17 mouse cellular contexts compared by ENCODE assay signal in genomic region chr10:80523299-80523698, GRCm38 (mm10). TPM values are rescaled to one million over a fixed set of nuclear protein-coding genes. Genes with fewer than 3 reads are reported as not detected.
A peak's percentile ranks its signal among the peaks of the same experiment; 100 is the strongest.
DNase-seq lines count a peak whose midpoint lies in the region; ATAC-seq and TF ChIP-seq lines count a peak whose summit lies in the region.
"Had no signal": no experiment of that assay in that cellular context is flagged by ENCODE, and none has a peak within 500 bp of the region (broad histone marks: within the 10 kb centered on the region; RNA-seq: fewer than 3 reads in every experiment).

No protein-coding gene starts in this region.

- H3K36me3 ChIP-seq in heart, adult 2 months (ENCODE audit: control insufficient read depth, insufficient read depth, low read length) = no peaks in the 10 kb centered on the region
- no peaks in the 10 kb centered on the region for H3K36me3 ChIP-seq in midbrain, postnatal 0 days (ENCODE audit: insufficient read depth, low read length)
- no peaks in the 10 kb centered on the region for H3K36me3 ChIP-seq in midbrain, embryonic 16.5 days (ENCODE audit: control insufficient read depth, insufficient read depth, low read length)
- no peaks in the 10 kb centered on the region for H3K36me3 ChIP-seq in hindbrain, embryonic 10.5 days
- H3K36me3 ChIP-seq: embryonic facial prominence, embryonic 12.5 days had no signal

- no peak overlapping the region for H3K4me2 ChIP-seq in midbrain, postnatal 0 days (ENCODE audit: low read depth, low read length, poor library complexity, severe bottlenecking)
- H3K4me2 ChIP-seq in midbrain, embryonic 16.5 days (ENCODE audit: low read length) = no peak overlapping the region
- H3K4me2 ChIP-seq: embryonic facial prominence, embryonic 12.5 days had no signal

- no peak for DNase-seq in heart, adult 2 months
- no peak for DNase-seq in heart, postnatal 14 days
- DNase-seq in midbrain, postnatal 0 days (ENCODE audit: low spot score) = no peak
- peak; percentile 69 for DNase-seq in ZHBTc4 (ENCODE audit: low read depth, low spot score)
- peak; percentile 24 to 37 for DNase-seq in natural killer cell, adult 2 months (ENCODE audit: low spot score in 2 of 2)
- no peak for DNase-seq in hindbrain, embryonic 10.5 days (ENCODE audit: low spot score)
- no peak for DNase-seq in spleen, adult 12 weeks (ENCODE audit: low spot score)
- DNase-seq: cerebellum, postnatal 10 days; left cerebral cortex, postnatal 4 days; lung, postnatal 14 days; right cerebral cortex, postnatal 4 days had no signal

- H3K9ac ChIP-seq in heart, adult 2 months (ENCODE audit: low read depth, low read length) = no peak overlapping the region
- H3K9ac ChIP-seq in midbrain, postnatal 0 days (replicated peaks; ENCODE audit: low read length, poor library complexity, severe bottlenecking) = no peak overlapping the region
- H3K9ac ChIP-seq in midbrain, embryonic 16.5 days (ENCODE audit: low read depth, low read length) = no peak overlapping the region
- H3K9ac ChIP-seq: embryonic facial prominence, embryonic 12.5 days had no signal

- no peak overlapping the region for H3K27ac ChIP-seq in heart, adult 2 months
- no peak overlapping the region for H3K27ac ChIP-seq in midbrain, postnatal 0 days (ENCODE audit: low read depth, low read length)
- no peak overlapping the region for H3K27ac ChIP-seq in midbrain, embryonic 16.5 days (ENCODE audit: low read length)
- H3K27ac ChIP-seq in hindbrain, embryonic 10.5 days = no peak overlapping the region
- H3K27ac ChIP-seq: embryonic facial prominence, embryonic 12.5 days had no signal

- H3K27me3 ChIP-seq in heart, adult 2 months (ENCODE audit: control insufficient read depth, insufficient read depth, low read length) = no peaks in the 10 kb centered on the region
- H3K27me3 ChIP-seq in midbrain, postnatal 0 days (ENCODE audit: insufficient read depth, low read length) = no peaks in the 10 kb centered on the region
- no peaks in the 10 kb centered on the region for H3K27me3 ChIP-seq in midbrain, embryonic 16.5 days (ENCODE audit: control insufficient read depth, insufficient read depth, low read depth, low read length)
- 0 out of 2 replicates have a peak, but pooled peaks cover 11% of the 10 kb centered on the region for H3K27me3 ChIP-seq in hindbrain, embryonic 10.5 days (ENCODE audit: insufficient read depth, poor library complexity, severe bottlenecking)

- intact Hi-C loops in heart, adult 2 months (cut with DNase I) = no loop called here
- intact Hi-C loops in heart, postnatal 14 days (cut with DNase I) = no loop called here

- TF ChIP-seq EP300 in heart, adult 2 months (IDR thresholded peaks at IDR 0.05; ENCODE audit: insufficient read depth, low read depth, low read length) = no peak

- no peaks in the 10 kb centered on the region for H3K4me1 ChIP-seq in heart, adult 2 months (ENCODE audit: control insufficient read depth, insufficient read depth, low read length)
- H3K4me1 ChIP-seq in midbrain, postnatal 0 days (ENCODE audit: insufficient read depth, low read length) = no peaks in the 10 kb centered on the region
- no peaks in the 10 kb centered on the region for H3K4me1 ChIP-seq in midbrain, embryonic 16.5 days (ENCODE audit: control insufficient read depth, insufficient read depth, low read length)
- peaks cover 10% of the 10 kb centered on the region for H3K4me1 ChIP-seq in hindbrain, embryonic 10.5 days (replicated peaks)
- H3K4me1 ChIP-seq: embryonic facial prominence, embryonic 12.5 days had no signal

- no peaks in the 10 kb centered on the region for H3K79me2 ChIP-seq in heart, adult 2 months (replicated peaks; ENCODE audit: control insufficient read depth, insufficient read depth, low read length)

- TF ChIP-seq CTCF in heart, adult 2 months (IDR thresholded peaks at IDR 0.05) = peak; percentile 46
- TF ChIP-seq CTCF in midbrain, postnatal 0 days (IDR thresholded peaks at IDR 0.05) = peak; percentile 32; the same call in 1 of the 2 replicates

- H3K4me3 ChIP-seq in heart, adult 2 months = no peak overlapping the region
- H3K4me3 ChIP-seq in midbrain, postnatal 0 days (ENCODE audit: low read depth, low read length) = no peak overlapping the region
- no peak overlapping the region for H3K4me3 ChIP-seq in midbrain, embryonic 16.5 days (ENCODE audit: low read depth, low read length)
- no peak overlapping the region for H3K4me3 ChIP-seq in hindbrain, embryonic 10.5 days
- H3K4me3 ChIP-seq: embryonic facial prominence, embryonic 12.5 days had no signal

- no peak for TF ChIP-seq POLR2A in heart, adult 2 months (IDR thresholded peaks at IDR 0.05; ENCODE audit: insufficient read depth, low read depth, low read length)

- H3K9me3 ChIP-seq in midbrain, postnatal 0 days (ENCODE audit: low read length) = no peaks in the 10 kb centered on the region
- no peaks in the 10 kb centered on the region for H3K9me3 ChIP-seq in midbrain, embryonic 16.5 days (replicated peaks; ENCODE audit: control insufficient read depth, low read length, poor library complexity, severe bottlenecking)
- no peaks in the 10 kb centered on the region for H3K9me3 ChIP-seq in hindbrain, embryonic 10.5 days

- ATAC-seq in midbrain, postnatal 0 days (ENCODE audit: low FRiP score) = no peak
- ATAC-seq in midbrain, embryonic 16.5 days = no peak
- ATAC-seq: forebrain, embryonic 14.5 days; inflammation-experienced regulatory T-cells, adult 6 months had no signal

- 92% methylated on average over 7 of the region's 7 CpGs for WGBS in heart, adult 2 months
- 94% methylated on average over 7 of the region's 7 CpGs for WGBS in midbrain, postnatal 0 days
- WGBS in midbrain, embryonic 16.5 days = 93% methylated on average over 7 of the region's 7 CpGs
- WGBS in hindbrain, embryonic 10.5 days = 90% methylated on average over 7 of the region's 7 CpGs

RNA-seq across cellular contexts. Expression of gene Atp8b3, which starts 15.6 kb away (rescaled TPM):
- not detected for total RNA-seq in heart, adult 2 months (2021)
- polyA plus RNA-seq in heart, adult 2 months (2012; rRNA removed) = 0.39 and 0.50 TPM in 2 replicates
- total RNA-seq in heart, postnatal 14 days (2021) = not detected
- 0.71 and 0.93 TPM in 2 replicates for total RNA-seq in midbrain, postnatal 0 days (2014; rRNA removed)
- polyA plus RNA-seq in midbrain, postnatal 0 days (2015; fragmentation: Nextera tagmentation; extraction: Ambion mirVana) = 0.90 and 1.1 TPM in 2 replicates
- 1.1 and 1.4 TPM in 2 replicates for polyA plus RNA-seq in midbrain, embryonic 16.5 days (2015; fragmentation: Nextera tagmentation; extraction: Ambion mirVana)
- polyA plus RNA-seq in hindbrain, embryonic 10.5 days (2016; fragmentation: Nextera tagmentation; extraction: Ambion mirVana) = 0.56 and 0.90 TPM in 2 replicates
- polyA plus RNA-seq: inflammation-experienced regulatory T-cells, adult 6 months had no signal

RNA-seq across cellular contexts. Expression of gene Onecut3, which starts 28.7 kb away (rescaled TPM):
- under 1 TPM in 1 of 2 experiments, not detected in 1; 0.05 TPM for total RNA-seq in heart, adult 2 months (2021)
- 0.06 and 0.09 TPM in 2 replicates for polyA plus RNA-seq in heart, adult 2 months (2012; rRNA removed)
- total RNA-seq in heart, postnatal 14 days (2021) = not detected
- total RNA-seq in midbrain, postnatal 0 days (2014; rRNA removed) = 2.8 and 3.1 TPM in 2 replicates
- polyA plus RNA-seq in midbrain, postnatal 0 days (2015; fragmentation: Nextera tagmentation; extraction: Ambion mirVana) = 0.69 and 0.89 TPM in 2 replicates
- polyA plus RNA-seq in midbrain, embryonic 16.5 days (2015; fragmentation: Nextera tagmentation; extraction: Ambion mirVana) = 1.2 and 1.6 TPM in 2 replicates
- 1.1 and 2.0 TPM in 2 replicates for polyA plus RNA-seq in hindbrain, embryonic 10.5 days (2016; fragmentation: Nextera tagmentation; extraction: Ambion mirVana)
- total RNA-seq: gastrocnemius, postnatal 4 days had no signal
- polyA plus RNA-seq: heart, embryonic 16.5 days; inflammation-experienced regulatory T-cells, adult 6 months had no signal

RNA-seq across cellular contexts. Expression of gene Rexo1, which starts 38.1 kb away (rescaled TPM):
- total RNA-seq in heart, adult 2 months (2021) = 10 to 100 TPM; 11.6 to 12.3 TPM
- 19.5 and 19.8 TPM in 2 replicates for polyA plus RNA-seq in heart, adult 2 months (2012; rRNA removed)
- total RNA-seq in heart, postnatal 14 days (2021) = 10 to 100 TPM; 14.2 to 18.1 TPM
- total RNA-seq in midbrain, postnatal 0 days (2014; rRNA removed) = 34.2 and 52.6 TPM in 2 replicates
- polyA plus RNA-seq in midbrain, postnatal 0 days (2015; fragmentation: Nextera tagmentation; extraction: Ambion mirVana) = 26.1 and 29.8 TPM in 2 replicates
- polyA plus RNA-seq in midbrain, embryonic 16.5 days (2015; fragmentation: Nextera tagmentation; extraction: Ambion mirVana) = 26.9 and 27.6 TPM in 2 replicates
- 33.3 and 38.5 TPM in 2 replicates for polyA plus RNA-seq in hindbrain, embryonic 10.5 days (2016; fragmentation: Nextera tagmentation; extraction: Ambion mirVana)

RNA-seq across cellular contexts. Expression of gene Klf16, which starts 53.8 kb away (rescaled TPM):
- total RNA-seq in heart, adult 2 months (2021) = 1 to 10 TPM; 4.0 to 4.4 TPM
- polyA plus RNA-seq in heart, adult 2 months (2012; rRNA removed) = 3.6 and 5.5 TPM in 2 replicates
- total RNA-seq in heart, postnatal 14 days (2021) = 1 to 10 TPM; 4.5 to 4.7 TPM
- 13.7 and 18.1 TPM in 2 replicates for total RNA-seq in midbrain, postnatal 0 days (2014; rRNA removed)
- 7.7 and 8.3 TPM in 2 replicates for polyA plus RNA-seq in midbrain, postnatal 0 days (2015; fragmentation: Nextera tagmentation; extraction: Ambion mirVana)
- polyA plus RNA-seq in midbrain, embryonic 16.5 days (2015; fragmentation: Nextera tagmentation; extraction: Ambion mirVana) = 4.9 and 5.5 TPM in 2 replicates
- polyA plus RNA-seq in hindbrain, embryonic 10.5 days (2016; fragmentation: Nextera tagmentation; extraction: Ambion mirVana) = 6.9 and 7.3 TPM in 2 replicates

Comparison
In these comparisons a context has a peak if more than half of its experiments do, and no peak if none do; other contexts are left out.
1. DNase-seq: peak in ZHBTc4 (single experiment) and natural killer cell, adult 2 months (2 of 2); none in heart, adult 2 months (0 of 2), heart, postnatal 14 days (0 of 2), midbrain, postnatal 0 days (single experiment), hindbrain, embryonic 10.5 days (single experiment) and spleen, adult 12 weeks (single experiment).